Mouse (Mus musculus) adrenal gland, postnatal 10 days (tissue): ENCODE results near the gene Mapk1ip1l. TPM values are rescaled to one million over a fixed set of nuclear protein-coding genes. Genes with fewer than 3 reads are reported as not detected.

Experiments
- DNase-seq: peaks from one replicate; pipeline ENCODE4 v3.0.0; 2021; ENCODE audit warnings: mixed read lengths
- long read RNA-seq, 2 experiments: library from polyadenylated mRNA; stranded (forward); transcript quantifications; one replicate each; pipeline ENCODE4 v2.0.0; 2021
- total RNA-seq, 2 experiments: library from RNA; stranded (reverse); gene quantifications; 2 replicates each; pipeline ENCODE4 v1.2.3; 2021

Mapk1ip1l gene
- 10 to 100 TPM; 69.9 to 75.9 TPM for total RNA-seq
- long read RNA-seq, experiment 1, full-length matches to known transcripts: 2 of 20 reads
- long read RNA-seq, experiment 1, partial matches to known transcripts: 16 of 20 reads
- long read RNA-seq, experiment 1, other reads (novel, unspliced or antisense): 2 of 20 reads
- long read RNA-seq, experiment 2, full-length matches to known transcripts: 2 of 6 reads
- long read RNA-seq, experiment 2, partial matches to known transcripts: 4 of 6 reads
- long read RNA-seq, experiment 2, other reads (novel, unspliced or antisense): 0 of 6 reads

GRCm38 (mm10) chr14:47297785-47298407 is at the start of gene Mapk1ip1l:
Gene Mapk1ip1l, plus strand, starts transcription at chr14:47298266.
- peak; percentile 97 for DNase-seq

GRCm38 (mm10) chr14:47249839-47250238 is 48.2 kb upstream of the Mapk1ip1l start:
- DNase-seq: peak; percentile 50

GRCm38 (mm10) chr14:47264866-47265265 is 33.2 kb upstream of the Mapk1ip1l start:
- no peak for DNase-seq

GRCm38 (mm10) chr14:47265829-47266228 is 32.2 kb upstream of the Mapk1ip1l start:
- no peak for DNase-seq

GRCm38 (mm10) chr14:47269056-47269455 is 29.0 kb upstream of the Mapk1ip1l start:
- DNase-seq: no peak

- no peak for DNase-seq
Measured at GRCm38 (mm10) chr14:47269706-47270105, 28.4 kb upstream of the Mapk1ip1l start.

GRCm38 (mm10) chr14:47273751-47274150 is 24.3 kb upstream of the Mapk1ip1l start:
- DNase-seq: no peak

GRCm38 (mm10) chr14:47275417-47275816 is 22.6 kb upstream of the Mapk1ip1l start:
- no peak for DNase-seq

GRCm38 (mm10) chr14:47276036-47276603 is 21.9 kb upstream of the Mapk1ip1l start:
- peak; percentile 17 for DNase-seq

GRCm38 (mm10) chr14:47276637-47277393 is 21.3 kb upstream of the Mapk1ip1l start, which contains the start of the genes Wdhd1 and Socs4:
Gene Wdhd1, minus strand, starts transcription at chr14:47276857.
Gene Socs4, plus strand, starts transcription at chr14:47276931.
- DNase-seq: peak; percentile 98

- DNase-seq: no peak
Measured at GRCm38 (mm10) chr14:47279058-47279457, 19.0 kb upstream of the Mapk1ip1l start.

GRCm38 (mm10) chr14:47281535-47281934 is 16.5 kb upstream of the Mapk1ip1l start:
- no peak for DNase-seq

GRCm38 (mm10) chr14:47283568-47283967 is 14.5 kb upstream of the Mapk1ip1l start:
- no peak for DNase-seq

- DNase-seq: no peak
Measured at GRCm38 (mm10) chr14:47285271-47285670, 12.8 kb upstream of the Mapk1ip1l start.

- DNase-seq: no peak
Measured at GRCm38 (mm10) chr14:47286215-47286614, 11.9 kb upstream of the Mapk1ip1l start.

GRCm38 (mm10) chr14:47287021-47287420 is 11.0 kb upstream of the Mapk1ip1l start:
- no peak for DNase-seq

- DNase-seq: peak; percentile 54
Measured at GRCm38 (mm10) chr14:47291772-47292171, 6.3 kb upstream of the Mapk1ip1l start.

GRCm38 (mm10) chr14:47294136-47294535 is 3.9 kb upstream of the Mapk1ip1l start:
- DNase-seq: no peak

GRCm38 (mm10) chr14:47296232-47296631 is 1.8 kb upstream of the Mapk1ip1l start:
- no peak for DNase-seq

GRCm38 (mm10) chr14:47298408-47298792 is 334 bp downstream of the Mapk1ip1l start:
- DNase-seq: no peak

GRCm38 (mm10) chr14:47298819-47299261 is 774 bp downstream of the Mapk1ip1l start:
- peak; percentile 60 for DNase-seq

- DNase-seq: no peak
Measured at GRCm38 (mm10) chr14:47302885-47303680, 5.0 kb downstream of the Mapk1ip1l start.
